Mouse (Mus musculus) lung, adult 18-20 months (tissue): ENCODE measurements around the gene Itgb2.

Experiments
- DNase-seq, 2 experiments: peaks; one replicate each; pipeline ENCODE4 v3.0.0; 2022; ENCODE audit warnings: mixed read lengths in 2 of 2

Gene Itgb2

DNA sequence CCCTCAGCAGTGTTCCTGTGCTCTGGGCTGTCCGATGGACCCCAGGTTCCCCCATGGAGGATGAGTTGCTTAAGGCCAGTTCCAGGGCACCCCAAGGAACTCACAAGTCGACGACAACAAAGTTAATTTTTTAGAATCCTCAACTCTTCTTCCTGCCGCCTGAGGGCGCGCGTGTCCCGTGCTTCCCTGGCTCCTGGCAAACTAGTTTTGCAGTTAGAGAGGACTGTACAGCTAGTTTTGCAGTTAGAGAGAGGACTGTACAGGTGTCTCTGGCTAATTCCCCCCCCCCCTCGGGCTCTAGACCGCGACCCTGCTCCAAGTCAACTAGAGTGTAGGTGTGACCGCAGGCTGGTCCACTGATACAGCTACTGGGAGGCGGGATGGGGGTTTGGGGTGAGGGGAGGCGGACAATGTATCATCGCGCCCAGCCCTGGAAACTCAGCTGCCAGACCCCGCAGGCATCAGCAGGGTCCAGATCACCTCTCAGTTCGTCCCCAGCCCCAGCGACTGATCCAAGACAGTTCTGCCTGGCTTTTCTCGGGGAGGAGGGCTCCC lies 12.9 kb upstream of the Itgb2 start:
- DNase-seq, result peak; percentile 61 to 66

DNA sequence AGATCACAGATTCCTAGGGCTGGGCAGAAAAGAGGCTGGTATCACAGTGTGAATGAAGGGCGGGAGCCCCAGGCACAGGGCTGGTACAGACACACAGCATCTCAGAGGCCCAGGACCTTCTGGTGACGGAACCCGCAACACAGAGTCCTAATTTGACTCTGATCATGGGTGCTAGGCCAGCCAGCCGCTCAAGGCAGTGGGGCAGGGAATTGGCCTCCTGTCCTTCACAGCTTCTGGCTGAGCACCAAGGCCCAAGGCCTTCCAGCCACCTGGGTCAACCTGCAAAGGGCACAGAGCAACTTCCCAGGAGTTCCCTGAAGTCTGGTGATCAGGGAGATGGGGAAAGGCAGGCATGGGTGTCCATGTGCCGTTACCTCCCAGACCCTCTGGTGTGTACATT lies 12.3 kb upstream of the Itgb2 start:
- no peak for DNase-seq

- DNase-seq, result peak in 1 of 2 experiments; percentile 33
Measured at GRCm38 (mm10) chr10:77519191-77519590, 10.9 kb upstream of the Itgb2 start.

DNA sequence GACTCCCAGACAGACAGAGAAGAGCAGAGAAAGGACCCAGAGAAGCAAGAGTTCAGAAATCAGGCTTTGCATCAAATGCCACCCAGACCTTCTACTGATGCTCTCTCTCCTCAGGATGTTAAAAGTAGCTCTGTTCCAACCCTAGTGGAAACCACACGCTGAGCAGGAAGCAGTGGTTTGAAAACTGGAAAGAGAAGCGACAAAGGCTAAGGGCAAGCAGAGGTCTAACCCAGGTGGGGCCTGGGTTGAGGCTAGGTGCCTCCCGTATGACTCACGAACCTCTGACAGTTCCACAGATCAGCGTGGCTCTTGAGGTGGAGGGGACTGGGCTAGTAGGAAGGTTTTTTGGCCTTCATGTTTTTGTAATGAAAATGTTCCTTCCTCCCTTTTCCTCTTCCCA lies 9.6 kb upstream of the Itgb2 start:
- no peak for DNase-seq

- DNase-seq, result peak in 1 of 2 experiments; percentile 44
Measured at GRCm38 (mm10) chr10:77522021-77522731, 7.9 kb upstream of the Itgb2 start.

GRCm38 (mm10) chr10:77522746-77523145 lies 7.3 kb upstream of the Itgb2 start:
- DNase-seq, result no peak

- DNase-seq, result peak in 1 of 2 experiments; percentile 43
Measured at GRCm38 (mm10) chr10:77523321-77523720, 6.7 kb upstream of the Itgb2 start.

GRCm38 (mm10) chr10:77526488-77526887 lies 3.6 kb upstream of the Itgb2 start:
- DNase-seq, result no peak

GRCm38 (mm10) chr10:77528634-77529033 lies 1.4 kb upstream of the Itgb2 start:
- DNase-seq, result no peak

- peak; percentile 47 to 48 for DNase-seq
Measured at GRCm38 (mm10) chr10:77531026-77532019, 1.3 kb downstream of the Itgb2 start.

- DNase-seq, result no peak
Measured at GRCm38 (mm10) chr10:77532020-77532413, 2.0 kb downstream of the Itgb2 start.

GRCm38 (mm10) chr10:77536727-77537126 lies 6.7 kb downstream of the Itgb2 start:
- peak in 1 of 2 experiments; percentile 47 for DNase-seq

DNA sequence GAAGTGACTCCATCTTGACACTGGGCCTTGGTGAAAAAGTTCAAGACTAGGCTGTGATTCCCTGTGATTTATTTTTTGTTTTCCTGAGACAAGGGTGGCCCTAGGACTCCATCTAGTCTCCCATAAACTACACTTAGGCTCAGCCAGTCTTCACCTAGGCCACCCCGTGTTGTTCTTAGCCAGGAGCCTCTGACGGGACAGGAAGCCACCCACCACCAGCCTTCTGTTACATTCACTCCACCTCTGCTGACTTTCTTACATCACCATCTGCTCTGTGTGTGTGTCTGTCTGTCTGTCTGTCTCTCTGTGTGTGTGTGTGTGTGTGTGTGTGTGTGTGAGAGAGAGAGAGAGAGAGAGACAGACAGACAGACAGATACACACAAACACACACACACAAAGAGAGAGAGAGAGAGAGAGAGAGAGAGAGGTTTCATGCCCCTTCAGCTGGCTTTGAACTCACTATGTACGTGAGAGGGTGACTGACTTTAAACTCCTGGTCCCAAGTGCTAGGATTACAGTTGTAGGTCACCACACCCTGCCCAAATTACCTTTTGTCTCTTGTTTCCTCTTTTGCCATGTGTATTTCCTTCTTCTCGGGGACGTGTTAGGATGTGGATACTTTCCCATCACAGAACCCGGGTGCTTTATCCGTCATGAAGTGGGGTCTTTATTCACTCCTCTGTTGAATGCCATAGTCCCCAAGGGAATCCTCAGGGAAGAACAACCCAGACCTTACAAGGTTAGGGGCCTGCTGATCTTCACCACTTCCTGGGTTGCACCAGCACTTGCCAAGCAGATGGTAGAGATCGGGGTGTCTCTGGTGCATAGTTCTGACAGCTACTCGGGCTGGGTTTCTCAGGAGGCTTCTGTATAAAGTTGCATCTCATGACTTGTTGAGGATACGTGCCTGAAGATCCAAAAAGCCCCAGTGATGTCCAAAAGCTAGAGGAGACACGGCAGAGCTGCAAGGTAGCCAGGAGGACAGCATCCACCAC lies 7.5 kb downstream of the Itgb2 start:
- DNase-seq, result no peak

DNA sequence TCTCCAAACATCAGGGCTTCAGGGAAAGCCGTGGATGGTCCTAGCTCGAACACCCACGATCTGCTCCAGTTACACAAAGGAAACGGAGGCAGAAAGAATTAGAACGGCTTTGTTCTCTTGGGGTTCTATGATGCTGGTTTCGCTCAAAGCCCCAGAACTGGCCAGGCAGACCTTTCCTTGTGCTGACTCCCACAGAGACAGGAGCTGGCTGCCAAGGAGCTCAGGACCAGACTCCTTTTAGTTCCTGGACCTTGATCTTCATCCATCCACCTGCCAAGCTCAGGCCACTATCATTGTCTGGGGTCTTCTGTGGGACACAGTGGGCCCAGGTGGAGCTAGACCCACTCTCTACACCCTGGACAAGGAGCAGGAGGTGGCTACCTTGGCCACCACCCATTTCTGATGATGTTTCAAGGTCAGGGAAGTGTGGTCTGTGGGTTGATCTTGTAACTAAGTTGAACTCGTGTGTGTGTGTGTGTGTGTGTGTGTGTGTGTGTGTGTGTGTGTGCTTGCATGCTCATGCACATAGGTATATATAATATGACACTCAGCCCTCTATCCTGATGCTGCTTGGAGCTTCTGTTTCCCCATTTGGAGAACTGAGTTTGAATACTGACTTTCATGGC lies 9.4 kb downstream of the Itgb2 start:
- no peak for DNase-seq

DNA sequence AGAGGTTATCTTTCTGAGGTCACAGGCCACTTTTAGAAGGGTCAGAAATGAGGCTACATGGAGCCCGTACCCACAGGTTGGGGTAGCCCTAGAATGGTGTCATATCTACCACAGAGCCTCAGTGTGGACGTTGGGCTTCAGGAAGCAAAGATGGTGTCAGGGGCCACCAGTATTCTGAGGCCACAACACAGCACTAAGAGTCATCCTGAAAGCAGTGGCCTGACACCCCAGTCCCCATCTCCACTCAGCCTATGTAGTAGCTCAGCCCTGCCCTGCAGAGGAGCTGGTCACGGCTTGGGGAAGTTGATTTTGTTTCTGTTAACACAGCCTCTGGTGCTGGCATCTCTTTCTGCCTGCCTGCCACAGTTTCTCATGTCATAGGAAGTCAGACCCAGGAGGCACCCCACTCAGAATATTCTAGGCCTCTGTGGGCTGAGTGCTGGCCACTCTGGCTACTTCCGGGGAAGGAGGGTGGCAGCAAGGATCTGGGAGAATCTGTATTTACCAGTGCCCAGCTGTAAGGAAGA lies 10.6 kb downstream of the Itgb2 start:
- peak in 1 of 2 experiments; percentile 26 for DNase-seq

- DNase-seq, result no peak
Measured at GRCm38 (mm10) chr10:77541864-77542666, 12.0 kb downstream of the Itgb2 start.

DNA sequence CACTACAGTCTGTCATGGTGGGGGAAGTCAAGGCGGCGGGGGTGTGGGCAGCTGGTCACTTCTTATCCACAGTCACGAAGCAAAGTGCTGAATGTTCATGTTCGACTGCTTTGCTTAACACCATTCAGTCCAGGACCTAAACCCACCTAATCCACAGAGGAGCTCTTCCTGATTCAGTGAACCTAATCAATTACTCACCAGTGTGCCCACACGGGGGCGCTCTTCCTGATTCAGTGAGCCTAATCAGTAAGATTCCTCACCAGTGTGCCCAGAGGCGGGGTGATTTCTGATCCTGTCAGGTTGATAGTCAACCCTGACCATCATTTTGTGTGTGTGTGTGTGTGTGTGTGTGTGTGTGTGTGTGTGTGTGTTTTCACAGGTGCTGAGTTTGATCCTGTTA lies 13.2 kb downstream of the Itgb2 start:
- no peak for DNase-seq

DNA sequence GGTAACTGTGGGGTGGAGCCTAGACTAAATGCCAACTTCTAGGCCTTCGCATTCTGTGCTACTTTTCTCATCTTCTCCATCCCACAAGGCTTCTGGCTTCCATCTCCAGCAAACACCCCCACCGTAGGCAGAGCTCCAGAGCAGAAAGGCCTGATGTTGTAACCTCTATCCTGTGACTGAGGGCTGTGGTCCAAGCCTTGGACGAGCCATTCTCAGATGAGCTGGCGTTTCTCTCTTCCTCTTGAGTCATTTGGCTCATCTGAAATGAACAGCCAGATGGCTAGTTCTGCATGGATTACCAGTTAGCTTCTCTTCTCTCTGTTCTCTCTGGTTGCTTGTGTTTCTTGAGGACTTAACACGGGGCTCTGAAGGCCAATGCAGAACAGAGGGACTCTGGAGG lies 14.9 kb downstream of the Itgb2 start:
- peak; percentile 74 to 75 for DNase-seq

- peak in 1 of 2 experiments; percentile 36 for DNase-seq
Measured at GRCm38 (mm10) chr10:77548576-77548975, 18.5 kb downstream of the Itgb2 start.

- peak; percentile 60 to 67 for DNase-seq
Measured at GRCm38 (mm10) chr10:77550874-77551273, 20.8 kb downstream of the Itgb2 start.
